In genomic region chr17:71001699-71002080, GRCm38 (mm10) we compare ENCODE assay signal across 8 mouse cellular contexts. TPM values are rescaled to one million over a fixed set of nuclear protein-coding genes. Genes with fewer than 3 reads are reported as not detected.
A peak's percentile ranks its signal among the peaks of the same experiment; 100 is the strongest.
DNase-seq lines count a peak whose midpoint lies in the region; ATAC-seq lines count a peak whose summit lies in the region.

No protein-coding gene starts in this region.

- no peaks in the 10 kb centered on the region for H3K27me3 ChIP-seq in forebrain, embryonic 13.5 days
- H3K27me3 ChIP-seq in hindbrain, embryonic 15.5 days: no peaks in the 10 kb centered on the region
- H3K27me3 ChIP-seq in liver, embryonic 16.5 days (ENCODE audit: control insufficient read depth, insufficient read depth, low read depth, low read length): no peaks in the 10 kb centered on the region

- ATAC-seq in activated CD4-positive, CD25-positive, alpha-beta regulatory T cell, adult 4 months: peak; percentile 13
- peak; percentile 75 for ATAC-seq in forebrain, embryonic 13.5 days
- peak; percentile 71; the same call in 1 of the 2 replicates for ATAC-seq in hindbrain, embryonic 15.5 days (ENCODE audit: low FRiP score, low read depth)
- peak; percentile 39 for ATAC-seq in liver, embryonic 16.5 days (ENCODE audit: low read depth)

- H3K9ac ChIP-seq in forebrain, embryonic 13.5 days: peak overlapping the region; percentile 85
- H3K9ac ChIP-seq in hindbrain, embryonic 15.5 days: peak overlapping the region; percentile 77
- H3K9ac ChIP-seq in liver, embryonic 16.5 days (ENCODE audit: low read depth, low read length): peak overlapping the region; percentile 97

- H3K36me3 ChIP-seq in forebrain, embryonic 13.5 days (ENCODE audit: poor library complexity, severe bottlenecking): no peaks in the 10 kb centered on the region
- H3K36me3 ChIP-seq in hindbrain, embryonic 15.5 days: no peaks in the 10 kb centered on the region
- no peaks in the 10 kb centered on the region for H3K36me3 ChIP-seq in liver, embryonic 16.5 days (ENCODE audit: control insufficient read depth, insufficient read depth)

- H3K4me2 ChIP-seq in forebrain, embryonic 13.5 days: peak overlapping the region; percentile 77
- H3K4me2 ChIP-seq in hindbrain, embryonic 15.5 days: peak overlapping the region; percentile 91
- H3K4me2 ChIP-seq in liver, embryonic 16.5 days (ENCODE audit: low read depth, low read length): peak overlapping the region; percentile 74

- peak overlapping the region; percentile 93 for H3K4me3 ChIP-seq in forebrain, embryonic 13.5 days
- peak overlapping the region; percentile 100 for H3K4me3 ChIP-seq in hindbrain, embryonic 15.5 days
- H3K4me3 ChIP-seq in liver, embryonic 16.5 days (ENCODE audit: low read depth, low read length): peak overlapping the region; percentile 90

- H3K9me3 ChIP-seq in forebrain, embryonic 13.5 days (replicated peaks): no peaks in the 10 kb centered on the region
- H3K9me3 ChIP-seq in hindbrain, embryonic 15.5 days: no peaks in the 10 kb centered on the region
- H3K9me3 ChIP-seq in liver, embryonic 16.5 days (replicated peaks; ENCODE audit: control insufficient read depth, low read length): no peaks in the 10 kb centered on the region

- peak; percentile 50 for DNase-seq in lung, adult 18-20 months
- no peak for DNase-seq in lung, postnatal 4 days
- peak; percentile 33 to 48 for DNase-seq in right cerebral cortex, adult 2 months (ENCODE audit: low spot score in 2 of 2)
- DNase-seq in cerebellum, postnatal 4 days (ENCODE audit: low spot score in 2 of 2): no peak

- under 1% methylated on average over 36 of the region's 43 CpGs for whole genome bisulfite sequencing in forebrain, embryonic 13.5 days
- WGBS in hindbrain, embryonic 15.5 days: 1% methylated on average over 43 of the region's 43 CpGs
- under 1% methylated on average over 42 of the region's 43 CpGs for WGBS in liver, embryonic 16.5 days (ENCODE audit: insufficient replicate concordance)

- H3K4me1 ChIP-seq in forebrain, embryonic 13.5 days: peaks cover 22% of the 10 kb centered on the region
- H3K4me1 ChIP-seq in hindbrain, embryonic 15.5 days (replicated peaks): peaks cover 21% of the 10 kb centered on the region
- peaks cover 30% of the 10 kb centered on the region for H3K4me1 ChIP-seq in liver, embryonic 16.5 days (ENCODE audit: control insufficient read depth, low read depth, low read length)

- H3K27ac ChIP-seq in forebrain, embryonic 13.5 days: peak overlapping the region; percentile 92
- H3K27ac ChIP-seq in hindbrain, embryonic 15.5 days (replicated peaks): peak overlapping the region; percentile 98
- peak overlapping the region; percentile 95 for H3K27ac ChIP-seq in liver, embryonic 16.5 days (ENCODE audit: low read length)

RNA-seq across cellular contexts. Expression of gene Myom1, which starts 0.7 kb away (rescaled TPM):
- polyA plus RNA-seq in activated CD4-positive, CD25-positive, alpha-beta regulatory T cell, adult 4 months (2017; shearing (Covaris generic)): under 1 TPM in 1 of 2 experiments, not detected in 1; 0.26 TPM
- 1.2 and 1.3 TPM in 2 replicates for polyA plus RNA-seq in forebrain, embryonic 13.5 days (2015; fragmentation: Nextera tagmentation; extraction: Ambion mirVana)
- 1.6 TPM in 2 replicates for polyA plus RNA-seq in hindbrain, embryonic 15.5 days (2015; fragmentation: Nextera tagmentation; extraction: Ambion mirVana)
- polyA plus RNA-seq in liver, embryonic 16.5 days (2015; fragmentation: Nextera tagmentation; extraction: Ambion mirVana): 2.1 and 3.3 TPM in 2 replicates

RNA-seq across cellular contexts. Expression of gene Myl12a, which starts 1.0 kb away (rescaled TPM):
- polyA plus RNA-seq in activated CD4-positive, CD25-positive, alpha-beta regulatory T cell, adult 4 months (2017; shearing (Covaris generic)): 100 to 1,000 TPM; 693 to 929 TPM
- polyA plus RNA-seq in forebrain, embryonic 13.5 days (2015; fragmentation: Nextera tagmentation; extraction: Ambion mirVana): 189 and 196 TPM in 2 replicates
- 104 and 120 TPM in 2 replicates for polyA plus RNA-seq in hindbrain, embryonic 15.5 days (2015; fragmentation: Nextera tagmentation; extraction: Ambion mirVana)
- 171 and 182 TPM in 2 replicates for polyA plus RNA-seq in liver, embryonic 16.5 days (2015; fragmentation: Nextera tagmentation; extraction: Ambion mirVana)

Comparison
In these comparisons a context has a peak if more than half of its experiments do, and no peak if none do; other contexts are left out.
1. DNase-seq: peak in lung, adult 18-20 months (2 of 2) and right cerebral cortex, adult 2 months (2 of 2); none in lung, postnatal 4 days (0 of 2) and cerebellum, postnatal 4 days (0 of 2).
2. ATAC-seq: peak in every context shown above with its lines; median percentile 75 in forebrain, embryonic 13.5 days; 71 in hindbrain, embryonic 15.5 days; 39 in liver, embryonic 16.5 days; 13 in activated CD4-positive, CD25-positive, alpha-beta regulatory T cell, adult 4 months.
3. Peak in every context shown above with its lines, with median percentiles within 50 percentile points of each other: H3K27ac ChIP-seq, H3K4me2 ChIP-seq, H3K4me3 ChIP-seq and H3K9ac ChIP-seq.